Mouse (Mus musculus) midbrain, embryonic 13.5 days (tissue): Measurements from ENCODE around the gene Ckap2. TPM values are rescaled to one million over a fixed set of nuclear protein-coding genes. Genes with fewer than 3 reads are reported as not detected.
"Not testable (repeated sequence)": the region's sequence is repeated elsewhere in the genome, so short reads cannot be mapped to it uniquely, and the experiment has no call there.

Experiments
- ATAC-seq: fragments of 200-750 bp; cut with Nextera tagmentation; 2 replicates; pipeline ENCODE4 v1.8.0; 2017; ENCODE audit warnings: mild to moderate bottlenecking, moderate TSS enrichment, moderate library complexity
- H3K27ac ChIP-seq: fragments of 300-500 bp; sonication (generic); 2 replicates; pipeline ENCODE4 v1.5.1; 2015; ENCODE audit warnings: inconsistent platforms, mild to moderate bottlenecking, moderate library complexity
- H3K27me3 ChIP-seq: fragments of 300-500 bp; sonication (generic); 2 replicates; pipeline ENCODE4 v1.6.1; 2015; ENCODE audit warnings: mild to moderate bottlenecking, inconsistent platforms
- H3K36me3 ChIP-seq: fragments of 300-500 bp; sonication (generic); 2 replicates; pipeline ENCODE4 v1.6.1; 2015; ENCODE audit warnings: mild to moderate bottlenecking, inconsistent platforms
- H3K4me1 ChIP-seq: fragments of 300-500 bp; sonication (generic); replicated peaks from 2 replicates; pipeline ENCODE4 v1.6.1; 2015; ENCODE audit warnings: inconsistent platforms
- H3K4me2 ChIP-seq: fragments of 300-500 bp; sonication (generic); replicated peaks from 2 replicates; pipeline ENCODE4 v1.6.1; 2015; ENCODE audit warnings: moderate library complexity, mild to moderate bottlenecking, inconsistent platforms
- H3K4me3 ChIP-seq: fragments of 300-500 bp; sonication (generic); replicated peaks from 2 replicates; pipeline ENCODE4 v1.5.1; 2015; ENCODE audit warnings: mild to moderate bottlenecking, inconsistent platforms
- H3K9ac ChIP-seq: fragments of 300-500 bp; sonication (generic); replicated peaks from 2 replicates; pipeline ENCODE4 v1.6.1; 2015; ENCODE audit warnings: mild to moderate bottlenecking, inconsistent platforms
- H3K9me3 ChIP-seq: fragments of 300-500 bp; sonication (generic); 2 replicates; pipeline ENCODE4 v1.6.1; 2016; ENCODE audit warnings: mild to moderate bottlenecking, inconsistent platforms
- WGBS: fragments of 180-500 bp; shearing (Covaris S2); methylation state at CpG from one replicate; pipeline ENCODE4 v1.1.7; 2015; 5-methylcytosine and 5-hydroxymethylcytosine counted together
- polyA plus RNA-seq: library from polyadenylated mRNA; unstranded; fragments of >200 nt; fragmentation: Nextera tagmentation; extraction: Ambion mirVana; gene quantifications from 2 replicates; pipeline ENCODE4 v1.2.1, GENCODE M21; 2015

Ckap2 gene
- polyA plus RNA-seq, 1 experiment from 2014 or later: 26.8 TPM

- no peak overlapping the region for H3K4me2 ChIP-seq
- H3K27me3 ChIP-seq: no peaks in the 10 kb centered on the region
- no peak overlapping the region for H3K9ac ChIP-seq
- peaks cover 27% of the 10 kb centered on the region for H3K36me3 ChIP-seq
- no peaks in the 10 kb centered on the region for H3K4me1 ChIP-seq
- 82% methylated on average over 6 of the region's 6 CpGs for WGBS
- H3K4me3 ChIP-seq: no peak overlapping the region
- no peak for ATAC-seq
- no peaks in the 10 kb centered on the region for H3K9me3 ChIP-seq
- H3K27ac ChIP-seq: no peak overlapping the region
Measured at GRCm38 (mm10) chr8:22145831-22146230, 39.8 kb downstream of the Ckap2 start.

GRCm38 (mm10) chr8:22143764-22144491, 41.7 kb downstream of the Ckap2 start:
- Histone ChIP-seq H3K4me1 (no peaks in the 10 kb centered on the region), H3K27me3 (no peaks in the 10 kb centered on the region), H3K9ac (no peak overlapping the region), H3K4me3 (no peak overlapping the region), H3K36me3 (peaks cover 31% of the 10 kb centered on the region), H3K9me3 (no peaks in the 10 kb centered on the region), H3K4me2 (no peak overlapping the region), H3K27ac (no peak overlapping the region)
- WGBS: 85% methylated on average over 1 of the region's 1 CpGs
- ATAC-seq: no peak

GRCm38 (mm10) chr8:22142592-22142991, 43.0 kb downstream of the Ckap2 start:
- Histone ChIP-seq H3K4me1 (no peaks in the 10 kb centered on the region), H3K4me3 (no peak overlapping the region), H3K9me3 (no peaks in the 10 kb centered on the region), H3K27me3 (no peaks in the 10 kb centered on the region), H3K9ac (no peak overlapping the region), H3K36me3 (peaks cover 19% of the 10 kb centered on the region), H3K4me2 (no peak overlapping the region), H3K27ac (no peak overlapping the region)
- 76% methylated on average over 4 of the region's 4 CpGs for WGBS
- ATAC-seq: no peak

GRCm38 (mm10) chr8:22141836-22142385, 43.7 kb downstream of the Ckap2 start:
- Histone ChIP-seq H3K9me3 (no peaks in the 10 kb centered on the region), H3K9ac (no peak overlapping the region), H3K27me3 (no peaks in the 10 kb centered on the region), H3K36me3 (peaks cover 13% of the 10 kb centered on the region), H3K4me1 (no peaks in the 10 kb centered on the region), H3K4me2 (no peak overlapping the region), H3K27ac (no peak overlapping the region), H3K4me3 (no peak overlapping the region)
- WGBS: 91% methylated on average over 4 of the region's 4 CpGs
- no peak for ATAC-seq

- not testable (repeated sequence) for H3K27ac ChIP-seq, H3K9me3 ChIP-seq, H3K4me3 ChIP-seq, H3K4me1 ChIP-seq, H3K27me3 ChIP-seq, H3K9ac ChIP-seq, H3K4me2 ChIP-seq, ATAC-seq, H3K36me3 ChIP-seq
- 95% methylated on average over 9 of the region's 9 CpGs for WGBS
Measured at GRCm38 (mm10) chr8:22136462-22136861, 49.2 kb downstream of the Ckap2 start.

- WGBS: 86% methylated on average over 5 of the region's 5 CpGs
- ATAC-seq: no peak
- no peak overlapping the region for H3K9ac ChIP-seq
- H3K4me2 ChIP-seq: no peak overlapping the region
- H3K4me3 ChIP-seq: no peak overlapping the region
- no peak overlapping the region for H3K27ac ChIP-seq
- H3K9me3 ChIP-seq: no peaks in the 10 kb centered on the region
- no peaks in the 10 kb centered on the region for H3K27me3 ChIP-seq
- no peaks in the 10 kb centered on the region for H3K4me1 ChIP-seq
- peaks cover 10% of the 10 kb centered on the region; the same call in 1 of the 2 replicates for H3K36me3 ChIP-seq
Measured at GRCm38 (mm10) chr8:22134750-22135135, 50.9 kb downstream of the Ckap2 start.

- 93% methylated on average over 7 of the region's 7 CpGs for WGBS
- H3K4me1 ChIP-seq: no peaks in the 10 kb centered on the region
- H3K4me2 ChIP-seq: no peak overlapping the region
- no peak overlapping the region for H3K9ac ChIP-seq
- H3K9me3 ChIP-seq: no peaks in the 10 kb centered on the region
- no peak overlapping the region for H3K27ac ChIP-seq
- peaks cover 12% of the 10 kb centered on the region; the same call in 1 of the 2 replicates for H3K36me3 ChIP-seq
- ATAC-seq: no peak
- H3K4me3 ChIP-seq: no peak overlapping the region
- no peaks in the 10 kb centered on the region for H3K27me3 ChIP-seq
Measured at GRCm38 (mm10) chr8:22134078-22134749, 51.4 kb downstream of the Ckap2 start.

- H3K4me3 ChIP-seq: no peak overlapping the region
- no peak overlapping the region for H3K27ac ChIP-seq
- no peaks in the 10 kb centered on the region for H3K27me3 ChIP-seq
- H3K4me1 ChIP-seq: no peaks in the 10 kb centered on the region
- peaks cover 31% of the 10 kb centered on the region for H3K36me3 ChIP-seq
- no peak for ATAC-seq
- 92% methylated on average over 12 of the region's 12 CpGs for WGBS
- H3K9ac ChIP-seq: no peak overlapping the region
- H3K4me2 ChIP-seq: no peak overlapping the region
- H3K9me3 ChIP-seq: no peaks in the 10 kb centered on the region
Measured at GRCm38 (mm10) chr8:22132062-22132461, 53.6 kb downstream of the Ckap2 start.

- Histone ChIP-seq H3K36me3 (peaks cover 28% of the 10 kb centered on the region), H3K9ac (peak within 1 kb of the TSS; percentile 52; the same call in 1 of the 2 replicates), H3K4me1 (peaks cover 12% of the 10 kb centered on the region), H3K4me2 (peak within 1 kb of the TSS; percentile 63), H3K4me3 (peak within 1 kb of the TSS; percentile 40), H3K27me3 (no peaks in the 10 kb centered on the region; the same call in 1 of the 2 replicates), H3K27ac (no peak within 1 kb of the TSS), H3K9me3 (no peaks in the 10 kb centered on the region)
- peak; percentile 82 for ATAC-seq
- WGBS: 2% methylated on average over 29 of the region's 29 CpGs
Measured at GRCm38 (mm10) chr8:22124220-22125152, 61.1 kb downstream of the Ckap2 start, which contains the start of gene Nek5. Nek5 (minus strand) TSS chr8:22125053.
